Mouse (Mus musculus): Measurements from ENCODE around the gene Adamts17. TPM values are rescaled to one million over a fixed set of nuclear protein-coding genes. Genes with fewer than 3 reads are reported as not detected.

Adamts17 gene
- total RNA-seq, 2 experiments from 2014 or later: 25.8 to 33.4 TPM

- no peak for DNase-seq (ENCODE audit: low spot score in 2 of 2)
Observed at GRCm38 (mm10) chr7:66968661-66969060, 129.1 kb downstream of the Adamts17 start.

- DNase-seq (ENCODE audit: low spot score in 2 of 2): no peak
Observed at GRCm38 (mm10) chr7:66969199-66969598, 129.7 kb downstream of the Adamts17 start.

GRCm38 (mm10) chr7:66970235-66970634 lies 130.7 kb downstream of the Adamts17 start:
- no peak for DNase-seq (ENCODE audit: low spot score in 2 of 2)

- no peak for DNase-seq (ENCODE audit: low spot score in 2 of 2)
Observed at GRCm38 (mm10) chr7:66970974-66971373, 131.4 kb downstream of the Adamts17 start.

GRCm38 (mm10) chr7:66974859-66975258 lies 135.3 kb downstream of the Adamts17 start:
- DNase-seq (ENCODE audit: low spot score in 2 of 2): no peak

GRCm38 (mm10) chr7:66976371-66976770 lies 136.8 kb downstream of the Adamts17 start:
- no peak for DNase-seq (ENCODE audit: low spot score in 2 of 2)

- DNase-seq (ENCODE audit: low spot score in 2 of 2): no peak
Observed at GRCm38 (mm10) chr7:66981591-66981990, 142.1 kb downstream of the Adamts17 start.

- no peak for DNase-seq (ENCODE audit: low spot score in 2 of 2)
Observed at GRCm38 (mm10) chr7:66982084-66982483, 142.5 kb downstream of the Adamts17 start.

- DNase-seq (ENCODE audit: low spot score in 2 of 2): no peak
Observed at GRCm38 (mm10) chr7:66987671-66988070, 148.1 kb downstream of the Adamts17 start.

GRCm38 (mm10) chr7:66988441-66988840 lies 148.9 kb downstream of the Adamts17 start:
- DNase-seq (ENCODE audit: low spot score in 2 of 2): no peak

- no peak for DNase-seq (ENCODE audit: low spot score in 2 of 2)
Observed at GRCm38 (mm10) chr7:66989357-66990045, 150.0 kb downstream of the Adamts17 start.

- DNase-seq (ENCODE audit: low spot score in 2 of 2): no peak
Observed at GRCm38 (mm10) chr7:66998821-66999220, 159.3 kb downstream of the Adamts17 start.

GRCm38 (mm10) chr7:67003648-67004047 lies 164.1 kb downstream of the Adamts17 start:
- DNase-seq (ENCODE audit: low spot score in 2 of 2): peak in 1 of 2 experiments; percentile 39

- peak in 1 of 2 experiments; percentile 58 for DNase-seq (ENCODE audit: low spot score in 2 of 2)
Observed at GRCm38 (mm10) chr7:67004220-67004619, 164.7 kb downstream of the Adamts17 start.

GRCm38 (mm10) chr7:67009841-67010240 lies 170.3 kb downstream of the Adamts17 start:
- DNase-seq (ENCODE audit: low spot score in 2 of 2): no peak

- no peak for DNase-seq (ENCODE audit: low spot score in 2 of 2)
Observed at GRCm38 (mm10) chr7:67012011-67012751, 172.6 kb downstream of the Adamts17 start.

- peak in 1 of 2 experiments; percentile 52 for DNase-seq (ENCODE audit: low spot score in 2 of 2)
Observed at GRCm38 (mm10) chr7:67013211-67013895, 173.8 kb downstream of the Adamts17 start.

- no peak for DNase-seq (ENCODE audit: low spot score in 2 of 2)
Observed at GRCm38 (mm10) chr7:67019937-67020336, 180.4 kb downstream of the Adamts17 start.

- DNase-seq (ENCODE audit: low spot score in 2 of 2): no peak
Observed at GRCm38 (mm10) chr7:67026114-67027070, 186.9 kb downstream of the Adamts17 start.

GRCm38 (mm10) chr7:67027216-67027615 lies 187.7 kb downstream of the Adamts17 start:
- DNase-seq (ENCODE audit: low spot score in 2 of 2): no peak

- no peak for DNase-seq (ENCODE audit: low spot score in 2 of 2)
Observed at GRCm38 (mm10) chr7:67027696-67028095, 188.2 kb downstream of the Adamts17 start.
